Mouse (Mus musculus): Measurements from ENCODE around the gene Btbd7.

Gene Btbd7

GRCm38 (mm10) chr12:102782841-102783240 lies 95.4 kb downstream of the Btbd7 start:
- no peak for DNase-seq (ENCODE audit: low spot score in 2 of 2)

- no peak for DNase-seq (ENCODE audit: low spot score in 2 of 2)
Observed at GRCm38 (mm10) chr12:102779452-102779851, 98.8 kb downstream of the Btbd7 start.

- no peak for DNase-seq (ENCODE audit: low spot score in 2 of 2)
Observed at GRCm38 (mm10) chr12:102778151-102778550, 100.1 kb downstream of the Btbd7 start.

- no peak for DNase-seq (ENCODE audit: low spot score in 2 of 2)
Observed at GRCm38 (mm10) chr12:102776035-102776434, 102.2 kb downstream of the Btbd7 start.

- DNase-seq (ENCODE audit: low spot score in 2 of 2), result no peak
Observed at GRCm38 (mm10) chr12:102772676-102773075, 105.6 kb downstream of the Btbd7 start.

- DNase-seq (ENCODE audit: low spot score in 2 of 2), result no peak
Observed at GRCm38 (mm10) chr12:102771601-102772000, 106.7 kb downstream of the Btbd7 start.

- DNase-seq (ENCODE audit: low spot score in 2 of 2), result no peak
Observed at GRCm38 (mm10) chr12:102769000-102769399, 109.3 kb downstream of the Btbd7 start.

- no peak for DNase-seq (ENCODE audit: low spot score in 2 of 2)
Observed at GRCm38 (mm10) chr12:102763696-102764095, 114.6 kb downstream of the Btbd7 start.

GRCm38 (mm10) chr12:102761668-102762067 lies 116.6 kb downstream of the Btbd7 start:
- no peak for DNase-seq (ENCODE audit: low spot score in 2 of 2)

GRCm38 (mm10) chr12:102758936-102759335 lies 119.3 kb downstream of the Btbd7 start:
- DNase-seq (ENCODE audit: low spot score in 2 of 2), result no peak

- no peak for DNase-seq (ENCODE audit: low spot score in 2 of 2)
Observed at GRCm38 (mm10) chr12:102758403-102758756, 119.9 kb downstream of the Btbd7 start, which contains the start of gene Gm20604. Gm20604 (minus strand) TSS chr12:102758672.

- peak; percentile 94 to 96 for DNase-seq (ENCODE audit: low spot score in 2 of 2)
Observed at GRCm38 (mm10) chr12:102757689-102758402, 120.4 kb downstream of the Btbd7 start, which contains the start of the genes Gm28051, Gon7 and Ubr7. Gm28051 (minus strand) TSS chr12:102757765. Gon7 (minus strand) TSS chr12:102757803. Ubr7 (plus strand) TSS chr12:102757967.

- no peak for DNase-seq (ENCODE audit: low spot score in 2 of 2)
Observed at GRCm38 (mm10) chr12:102757055-102757688, 121.1 kb downstream of the Btbd7 start.

- DNase-seq (ENCODE audit: low spot score in 2 of 2), result no peak
Observed at GRCm38 (mm10) chr12:102756304-102756703, 122.0 kb downstream of the Btbd7 start.

- DNase-seq (ENCODE audit: low spot score in 2 of 2), result no peak
Observed at GRCm38 (mm10) chr12:102748256-102748655, 130.0 kb downstream of the Btbd7 start.

- no peak for DNase-seq (ENCODE audit: low spot score in 2 of 2)
Observed at GRCm38 (mm10) chr12:102744839-102745238, 133.4 kb downstream of the Btbd7 start.

GRCm38 (mm10) chr12:102743589-102744574 lies 134.4 kb downstream of the Btbd7 start, which contains the start of the genes Moap1 and Tmem251:
Moap1 (minus strand) TSS chr12:102743661.
Tmem251 (plus strand) TSS chr12:102743762.
- DNase-seq (ENCODE audit: low spot score in 2 of 2), result peak; percentile 81 to 91

- DNase-seq (ENCODE audit: low spot score in 2 of 2), result no peak
Observed at GRCm38 (mm10) chr12:102743036-102743588, 135.2 kb downstream of the Btbd7 start.

GRCm38 (mm10) chr12:102742056-102742455 lies 136.2 kb downstream of the Btbd7 start:
- no peak for DNase-seq (ENCODE audit: low spot score in 2 of 2)

- no peak for DNase-seq (ENCODE audit: low spot score in 2 of 2)
Observed at GRCm38 (mm10) chr12:102740285-102740684, 138.0 kb downstream of the Btbd7 start.

- no peak for DNase-seq (ENCODE audit: low spot score in 2 of 2)
Observed at GRCm38 (mm10) chr12:102739096-102739495, 139.2 kb downstream of the Btbd7 start.

All from urinary bladder, postnatal 36 days (tissue).